Mouse (Mus musculus) small intestine, adult 2 months (tissue): ENCODE measurements at regions not wholly inside any gene's neighbourhood (a gene's known extent, or its start where the extent isn't known, plus 50 kb on each side); places are given as distances from the start of the nearest gene placed in this dataset.

Source experiments
- CTCF ChIP-seq: fragments of 200-500 bp; IDR thresholded peaks from 2 replicates; pipeline ENCODE4 v1.5.1; 2012; ENCODE audit warnings: low read depth, mild to moderate bottlenecking, control low read depth, inconsistent platforms, low read length, moderate library complexity, mixed read lengths; ENCODE audit not compliant: insufficient replicate concordance, insufficient read length; ENCODE audit errors: extremely low read depth
- POLR2A ChIP-seq: fragments of 200-500 bp; IDR thresholded peaks from 2 replicates; pipeline ENCODE4 v1.6.1; 2012; ENCODE audit warnings: low read depth, mild to moderate bottlenecking, control low read depth, inconsistent platforms, low read length, moderate library complexity

GRCm38 (mm10) chr3:8743650-8744049 lies 866.2 kb downstream of the Zfp704 start:
- TF ChIP-seq CTCF: no peak
- no peak for TF ChIP-seq POLR2A
